Mouse (Mus musculus): ENCODE data around the gene Appl2.

The Appl2 gene

GRCm38 (mm10) chr10:83592616-83593015, 55.9 kb downstream of the Appl2 start:
- DNase-seq (ENCODE audit: low read depth in 2 of 2, low spot score in 2 of 2), result no peak

GRCm38 (mm10) chr10:83590801-83591200, 57.7 kb downstream of the Appl2 start:
- no peak for DNase-seq (ENCODE audit: low read depth in 2 of 2, low spot score in 2 of 2)

DNA sequence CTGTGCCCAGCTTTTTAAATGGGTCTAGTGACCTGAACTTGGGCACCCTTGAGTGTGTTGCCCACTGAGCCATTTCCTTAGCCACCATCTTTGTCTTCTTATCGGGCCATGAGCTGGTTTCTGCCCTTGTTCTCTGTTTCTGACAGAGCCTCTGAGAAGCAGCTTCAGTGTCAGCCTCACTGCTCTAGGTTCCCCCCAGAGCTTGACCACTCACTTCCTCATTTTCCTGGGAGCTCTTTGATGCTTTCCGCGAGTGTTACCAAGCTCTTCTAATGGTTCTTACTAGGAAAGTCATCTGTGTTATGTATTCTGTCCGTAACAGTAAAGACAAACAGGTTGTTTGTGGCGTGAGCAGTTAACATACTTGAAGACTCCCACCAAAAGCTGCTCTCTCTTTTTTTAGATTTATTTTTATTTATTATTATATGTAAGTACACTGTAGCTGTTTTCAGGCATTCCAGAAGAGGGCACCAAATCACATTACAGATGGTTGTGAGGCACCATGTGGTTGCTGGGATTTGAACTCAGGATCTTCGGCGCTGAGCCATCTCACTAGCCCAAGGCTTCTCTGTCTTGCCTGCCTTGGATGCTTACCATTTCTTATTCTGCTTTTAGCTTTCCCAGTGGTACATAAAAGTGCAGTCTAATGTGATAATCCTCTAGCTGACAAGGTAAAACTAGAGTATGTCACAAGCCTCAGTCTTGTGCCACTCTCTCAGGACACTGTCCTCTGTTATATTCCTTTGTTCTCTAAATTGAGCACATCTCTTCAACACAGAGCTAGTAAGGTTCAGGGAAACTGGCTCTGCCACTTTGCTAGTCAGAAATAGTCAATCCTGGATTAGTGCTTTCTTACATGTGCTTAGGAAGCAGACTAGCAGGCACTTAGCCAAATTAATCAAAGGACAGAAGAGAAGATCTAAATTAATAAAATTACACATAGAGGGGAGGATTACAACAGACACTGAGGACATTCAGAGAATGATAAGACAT, 82.8 kb downstream of the Appl2 start:
- DNase-seq (ENCODE audit: low read depth in 2 of 2, low spot score in 2 of 2), result no peak

DNA sequence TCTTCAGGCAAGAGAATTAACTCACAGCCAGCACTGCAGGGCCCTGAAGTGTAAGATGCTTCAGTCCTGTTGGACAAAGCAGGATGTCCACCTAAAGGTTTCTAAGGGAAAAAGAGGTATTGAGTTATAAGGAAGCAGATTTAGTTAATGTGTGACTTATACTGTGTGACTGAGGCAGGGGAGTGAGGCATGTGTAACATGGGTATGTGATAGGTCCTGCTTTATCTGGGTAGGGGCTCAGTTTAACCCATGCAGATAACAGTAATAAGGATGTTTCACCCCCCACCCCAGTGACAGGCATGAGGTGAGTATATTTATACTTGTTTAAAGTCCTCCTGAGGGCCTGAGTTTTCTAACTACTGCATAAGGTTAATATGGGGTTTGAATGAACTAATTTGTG, 85.5 kb downstream of the Appl2 start:
- no peak for DNase-seq (ENCODE audit: low read depth in 2 of 2, low spot score in 2 of 2)

Data from CD8-positive naive resting alpha-beta T cell, adult 2 months (primary cell).